Mouse (Mus musculus) lung, postnatal 36 days (tissue): ENCODE data around the gene Cyp1a1.

Source experiments
- DNase-seq: peaks from one replicate; pipeline ENCODE4 v3.0.0; 2022; ENCODE audit warnings: mixed read lengths

Cyp1a1 gene

DNA sequence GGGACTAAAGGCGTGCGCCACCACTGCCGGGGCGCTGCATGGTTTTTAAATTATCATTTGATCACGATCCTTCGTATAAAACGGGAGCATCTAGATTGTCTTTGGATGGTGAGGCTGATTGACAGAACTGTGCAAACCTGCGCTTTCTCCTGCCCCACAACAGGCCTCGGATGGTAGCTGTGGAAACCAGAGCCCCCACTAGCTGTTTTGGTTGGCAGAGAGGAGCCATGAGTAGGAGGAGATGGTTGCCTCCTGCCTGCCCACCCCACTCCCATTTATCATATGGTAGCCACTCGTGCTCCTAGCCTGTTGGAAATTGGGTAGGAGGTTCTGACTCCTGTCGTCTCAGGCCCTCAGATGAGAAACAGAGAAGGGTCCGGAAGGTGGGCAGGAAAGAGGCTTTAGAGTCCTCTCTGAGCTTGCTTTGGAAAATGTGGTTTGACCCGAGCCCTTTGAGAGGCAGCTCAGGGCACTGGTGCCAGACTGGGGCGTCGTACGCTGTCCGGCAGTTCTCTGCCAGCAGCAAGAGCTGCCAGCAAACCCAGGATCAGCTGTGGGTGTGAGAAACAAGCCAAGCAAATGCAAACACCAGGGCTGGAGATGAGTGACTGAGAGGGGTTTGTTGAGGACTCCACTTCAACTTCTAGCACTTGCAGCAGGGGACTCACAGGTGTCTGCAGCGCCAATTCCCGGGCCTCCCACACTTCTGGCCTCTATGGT lies 30.9 kb upstream of the Cyp1a1 start:
- no peak for DNase-seq

DNA sequence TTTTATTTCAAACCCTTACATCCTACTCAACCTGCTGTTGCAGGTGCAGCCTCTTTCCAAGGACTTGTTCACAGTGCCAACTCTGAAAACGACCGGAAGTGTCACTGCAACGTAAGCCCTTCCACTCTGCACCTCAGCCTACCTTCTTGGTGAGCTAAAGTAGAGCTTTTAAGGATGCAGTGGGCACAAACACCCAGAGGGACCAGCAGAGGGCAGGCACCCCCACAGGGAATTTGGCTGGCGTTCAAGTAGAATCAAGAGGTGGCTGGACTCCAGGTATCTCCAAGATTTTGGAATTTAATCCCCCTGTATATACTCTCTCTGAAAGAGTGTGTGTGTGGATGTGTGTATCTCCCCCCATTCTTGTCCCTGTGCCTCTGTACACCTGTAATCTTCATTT lies 29.9 kb upstream of the Cyp1a1 start:
- DNase-seq, result no peak

DNA sequence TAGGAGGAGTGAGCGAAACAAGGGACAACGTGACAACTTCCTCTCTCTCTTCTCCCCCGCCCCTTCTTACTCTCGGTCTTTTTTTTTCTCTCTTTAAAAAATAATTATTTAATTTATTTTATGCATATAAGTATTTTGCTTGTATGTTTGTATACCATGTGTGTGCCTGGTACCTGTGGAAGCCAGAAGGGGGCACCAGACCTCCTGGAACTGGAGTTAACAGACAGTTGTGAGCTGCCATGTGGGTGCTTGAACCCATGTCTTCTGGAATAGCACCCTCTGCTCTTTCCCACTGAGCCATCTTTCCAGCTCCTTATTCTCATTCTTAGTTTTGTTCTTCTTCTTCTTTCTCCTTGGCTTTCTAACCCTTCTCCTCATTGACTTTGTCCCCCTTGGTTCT lies 28.8 kb upstream of the Cyp1a1 start:
- DNase-seq, result no peak

DNA sequence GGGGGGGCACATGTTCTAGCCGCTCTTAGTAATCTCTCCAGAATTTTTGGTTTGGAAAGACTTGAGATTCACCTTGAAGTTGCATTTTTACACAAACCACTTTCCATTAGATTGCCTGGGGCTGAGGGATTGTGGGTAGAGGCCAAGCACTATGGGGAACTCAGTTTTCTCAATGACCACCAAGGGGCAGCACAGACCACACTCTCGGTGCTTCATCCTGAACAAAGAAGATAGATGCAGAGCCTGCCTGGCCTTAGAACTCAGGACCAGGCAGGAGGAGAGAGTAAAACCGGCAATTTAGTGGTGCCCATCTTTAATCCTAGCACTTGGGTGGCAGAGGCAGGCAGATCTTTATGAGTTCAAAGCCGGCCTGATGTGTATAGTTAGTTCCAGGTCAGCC lies 28.0 kb upstream of the Cyp1a1 start:
- DNase-seq, result peak; percentile 89

DNA sequence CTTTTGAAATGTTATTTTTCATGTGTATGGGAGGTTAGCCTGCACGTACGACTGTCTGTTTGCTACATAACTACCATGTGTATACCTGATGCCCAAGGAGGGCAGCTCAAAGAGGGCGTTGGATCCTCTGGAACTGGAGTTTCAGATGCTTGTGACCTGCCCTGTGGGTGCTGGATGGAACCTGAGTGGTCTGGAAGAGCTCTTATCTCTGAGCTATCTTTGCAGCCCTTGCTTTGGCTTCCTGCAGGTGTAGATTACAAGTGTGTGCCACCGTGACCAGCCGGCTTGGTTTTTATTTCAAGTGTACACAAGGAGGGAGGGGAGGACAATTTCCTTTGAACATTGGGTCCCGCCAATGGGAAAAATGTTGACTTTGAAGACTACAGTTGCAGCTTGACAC lies 27.2 kb upstream of the Cyp1a1 start:
- no peak for DNase-seq

DNA sequence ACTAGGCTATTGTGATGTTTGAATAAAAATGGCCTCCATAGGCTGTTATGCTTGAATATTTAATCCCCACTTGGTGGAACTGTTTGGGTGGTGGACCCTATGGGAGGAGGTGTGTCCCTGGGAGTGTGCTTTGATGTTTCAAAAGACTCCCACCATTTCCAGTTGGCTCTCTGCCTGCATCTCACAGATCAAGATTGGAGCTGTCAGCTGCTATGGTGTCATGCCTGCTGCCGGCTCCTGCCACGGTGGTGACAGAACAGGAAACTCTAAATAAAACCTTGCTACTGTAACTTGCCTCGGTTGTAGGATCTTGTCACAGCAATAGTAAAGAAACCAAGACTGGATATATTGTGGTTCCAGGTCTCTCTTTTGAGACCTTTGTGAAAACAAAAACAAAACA lies 26.2 kb upstream of the Cyp1a1 start:
- DNase-seq, result no peak

GRCm38 (mm10) chr9:57664616-57665015 lies 23.1 kb upstream of the Cyp1a1 start:
- DNase-seq, result no peak

GRCm38 (mm10) chr9:57666536-57666935 lies 21.2 kb upstream of the Cyp1a1 start:
- peak; percentile 33 for DNase-seq

GRCm38 (mm10) chr9:57667136-57667535 lies 20.6 kb upstream of the Cyp1a1 start:
- DNase-seq, result no peak

- peak; percentile 77 for DNase-seq
Measured at GRCm38 (mm10) chr9:57667817-57668216, 19.9 kb upstream of the Cyp1a1 start.

- no peak for DNase-seq
Measured at GRCm38 (mm10) chr9:57668277-57668676, 19.5 kb upstream of the Cyp1a1 start.

GRCm38 (mm10) chr9:57669566-57669965 lies 18.2 kb upstream of the Cyp1a1 start:
- DNase-seq, result no peak

DNA sequence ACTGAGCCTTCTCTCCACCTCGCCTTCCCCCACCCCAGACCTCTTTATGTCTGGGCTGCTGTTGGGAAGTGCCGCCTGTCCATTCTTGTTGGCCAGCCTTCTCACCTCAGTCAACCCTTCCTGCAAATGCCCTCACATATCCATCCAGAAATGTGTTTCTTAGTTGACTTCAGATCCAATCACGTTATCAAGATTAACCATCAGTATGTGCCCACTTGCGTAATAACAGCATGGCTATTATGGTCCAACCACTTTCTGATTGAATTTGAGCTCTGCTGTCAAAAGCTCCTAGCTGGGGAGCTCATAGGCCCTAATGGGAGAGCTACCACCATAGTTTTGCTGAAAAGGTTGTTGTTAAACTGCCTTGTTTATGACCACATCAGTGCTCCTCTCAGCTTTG lies 16.7 kb upstream of the Cyp1a1 start:
- no peak for DNase-seq

DNA sequence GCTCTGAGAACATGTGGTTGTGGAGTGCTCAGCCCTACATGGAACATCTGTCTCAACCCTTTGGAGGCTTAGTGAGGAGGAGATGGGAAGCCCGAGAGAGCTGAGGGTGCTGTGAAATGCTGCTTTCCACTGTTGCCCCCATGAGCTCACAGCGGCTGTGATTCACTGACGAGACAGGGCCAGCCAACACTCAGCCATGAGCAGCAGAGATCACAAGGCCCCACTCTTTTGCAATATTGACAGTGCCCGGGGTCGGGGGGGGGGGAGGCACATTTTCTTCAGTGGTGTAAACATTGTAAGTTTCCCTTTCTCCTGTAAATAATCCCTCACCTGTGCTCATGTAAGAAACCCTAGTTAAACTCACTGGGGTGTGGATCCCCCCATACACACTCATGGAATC lies 16.2 kb upstream of the Cyp1a1 start:
- no peak for DNase-seq

- DNase-seq, result no peak
Measured at GRCm38 (mm10) chr9:57681411-57681810, 6.3 kb upstream of the Cyp1a1 start.

- no peak for DNase-seq
Measured at GRCm38 (mm10) chr9:57683520-57683919, 4.2 kb upstream of the Cyp1a1 start, which contains the start of gene Cyp1a2. Cyp1a2 (minus strand) TSS chr9:57683703.

- DNase-seq, result no peak
Measured at GRCm38 (mm10) chr9:57686011-57686410, 1.7 kb upstream of the Cyp1a1 start.

- DNase-seq, result peak; percentile 86
Measured at GRCm38 (mm10) chr9:57688158-57688557, 430 bp downstream of the Cyp1a1 start.

DNA sequence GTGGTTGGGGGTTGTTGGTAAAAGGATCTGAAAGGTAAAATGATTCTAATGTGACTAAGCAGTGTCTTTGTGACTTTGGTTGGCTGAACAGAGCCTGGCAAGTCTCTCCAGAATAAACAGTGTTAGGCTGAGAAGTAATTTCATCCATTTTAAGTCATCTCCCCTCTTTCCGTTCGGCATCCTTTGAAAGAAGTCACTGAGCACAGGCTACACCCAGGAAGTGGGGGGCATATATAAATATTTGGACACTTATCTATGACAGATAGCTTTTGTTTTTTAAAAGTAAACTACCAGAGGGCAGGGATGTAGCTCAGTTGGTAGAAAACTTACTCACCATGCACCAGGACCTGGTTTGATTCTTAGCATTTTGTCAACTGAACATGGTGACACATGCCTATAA lies 878 bp downstream of the Cyp1a1 start:
- DNase-seq, result peak; percentile 46

GRCm38 (mm10) chr9:57694108-57694507 lies 6.4 kb downstream of the Cyp1a1 start:
- peak; percentile 10 for DNase-seq

GRCm38 (mm10) chr9:57696380-57697285 lies 8.9 kb downstream of the Cyp1a1 start:
- peak; percentile 47 for DNase-seq

- no peak for DNase-seq
Measured at GRCm38 (mm10) chr9:57697380-57697779, 9.7 kb downstream of the Cyp1a1 start.

DNA sequence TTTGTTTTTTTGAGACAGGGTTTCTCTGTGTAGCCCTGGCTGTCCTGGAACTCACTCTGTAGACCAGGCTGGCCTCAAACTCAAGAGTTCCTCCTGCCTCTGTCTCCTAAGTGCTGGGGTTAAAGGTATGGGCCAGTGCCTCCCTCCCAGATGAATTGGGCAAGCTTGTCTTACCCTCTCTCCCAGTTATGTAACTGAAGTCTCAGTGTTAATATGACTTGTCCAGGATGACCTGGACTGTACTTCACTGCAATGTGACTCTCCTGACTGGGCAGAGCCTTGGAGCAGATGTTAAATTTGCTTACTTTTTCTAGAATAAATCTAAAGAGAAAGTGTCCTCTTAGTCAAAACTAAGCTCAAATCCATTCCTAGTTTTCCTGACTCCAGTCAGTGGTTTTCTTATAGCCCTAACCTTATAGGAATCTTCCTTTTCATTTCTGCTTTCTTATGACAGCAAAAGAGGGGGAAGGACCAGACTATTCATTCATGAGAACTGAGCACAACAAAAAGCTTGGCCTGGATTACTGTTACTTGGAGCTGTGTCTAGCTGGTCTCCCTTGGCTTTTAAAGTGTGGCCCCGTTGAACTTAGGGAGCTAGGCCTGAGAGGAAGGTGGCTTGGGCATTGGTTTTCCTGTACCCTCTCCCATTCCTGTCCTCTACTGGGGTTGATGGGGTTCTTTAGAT lies 10.9 kb downstream of the Cyp1a1 start:
- no peak for DNase-seq

- no peak for DNase-seq
Measured at GRCm38 (mm10) chr9:57706496-57706895, 18.8 kb downstream of the Cyp1a1 start.
